Comparison of ENCODE assay signal across 9 mouse cellular contexts in genomic region chr2:35614411-35614810, GRCm38 (mm10). TPM values are rescaled to one million over a fixed set of nuclear protein-coding genes. Genes with fewer than 3 reads are reported as not detected.
DNase-seq lines count a peak whose midpoint lies in the region; ATAC-seq and TF ChIP-seq lines count a peak whose summit lies in the region.
"Had no signal": no experiment of that assay in that cellular context is flagged by ENCODE, and none has a peak within 500 bp of the region (broad histone marks: within the 10 kb centered on the region; RNA-seq: fewer than 3 reads in every experiment).

No protein-coding gene starts in this region.

- no peak overlapping the region for H3K9ac ChIP-seq in hindbrain, embryonic 15.5 days
- no peak overlapping the region for H3K9ac ChIP-seq in hindbrain, embryonic 11.5 days (ENCODE audit: low read depth, low read length)
- H3K9ac ChIP-seq in ES-E14 (ENCODE audit: insufficient read depth, low read depth, low read length, poor library complexity, severe bottlenecking), result peak overlapping the region; percentile 41; the same call in 1 of the 2 replicates
- no peak overlapping the region for H3K9ac ChIP-seq in intestine, embryonic 15.5 days
- H3K9ac ChIP-seq: midbrain, embryonic 15.5 days had no signal

- no peak overlapping the region for H3K4me3 ChIP-seq in hindbrain, embryonic 15.5 days
- H3K4me3 ChIP-seq in hindbrain, embryonic 11.5 days (ENCODE audit: low read depth, low read length), result no peak overlapping the region
- peak overlapping the region; percentile 48 for H3K4me3 ChIP-seq in E14TG2a.4 (replicated peaks; ENCODE audit: low read length)
- H3K4me3 ChIP-seq in ES-E14 (ENCODE audit: insufficient read depth in 1 of 2, low read depth in 1 of 2, low read length in 2 of 2, poor library complexity in 1 of 2, severe bottlenecking in 1 of 2), result no peak overlapping the region
- no peak overlapping the region for H3K4me3 ChIP-seq in intestine, embryonic 15.5 days (replicated peaks)
- H3K4me3 ChIP-seq: midbrain, embryonic 15.5 days had no signal

- no peak for ATAC-seq in hindbrain, embryonic 15.5 days (ENCODE audit: low FRiP score, low read depth)
- ATAC-seq in hindbrain, embryonic 11.5 days (ENCODE audit: low FRiP score), result no peak
- ATAC-seq in intestine, embryonic 15.5 days, result no peak
- no peak for ATAC-seq in erythroblast, adult 5-6 weeks (replicated peaks; ENCODE audit: low FRiP score, poor library complexity, severe bottlenecking)
- ATAC-seq: midbrain, embryonic 15.5 days had no signal

- WGBS in hindbrain, embryonic 15.5 days, result 56% methylated on average over 3 of the region's 3 CpGs
- 58% methylated on average over 3 of the region's 3 CpGs for WGBS in hindbrain, embryonic 11.5 days
- WGBS in intestine, embryonic 15.5 days, result 74% methylated on average over 3 of the region's 3 CpGs

- no peaks in the 10 kb centered on the region for H3K9me3 ChIP-seq in hindbrain, embryonic 15.5 days
- H3K9me3 ChIP-seq in hindbrain, embryonic 11.5 days (ENCODE audit: control insufficient read depth, low read length), result no peaks in the 10 kb centered on the region
- no peaks in the 10 kb centered on the region for H3K9me3 ChIP-seq in E14TG2a.4 (ENCODE audit: low read length)
- no peaks in the 10 kb centered on the region for H3K9me3 ChIP-seq in ES-E14 (ENCODE audit: control insufficient read depth, insufficient read depth, low read depth, low read length)
- H3K9me3 ChIP-seq in intestine, embryonic 15.5 days, result no peaks in the 10 kb centered on the region
- H3K9me3 ChIP-seq: midbrain, embryonic 15.5 days had no signal

- no peak for TF ChIP-seq CTCF in E14TG2a.4 (conservative IDR thresholded peaks at IDR 0.05; ENCODE audit: low read length)

- H3K4me1 ChIP-seq in hindbrain, embryonic 15.5 days (replicated peaks), result peaks cover 33% of the 10 kb centered on the region
- H3K4me1 ChIP-seq in hindbrain, embryonic 11.5 days (replicated peaks; ENCODE audit: control insufficient read depth, insufficient read depth, low read length), result peaks cover 25% of the 10 kb centered on the region
- H3K4me1 ChIP-seq in E14TG2a.4 (replicated peaks; ENCODE audit: low read depth, low read length) (peaks cover 100% of the 10 kb centered on the region), ES-E14 (ENCODE audit: control insufficient read depth in 2 of 2, insufficient read depth in 2 of 2, low read length in 2 of 2, poor library complexity in 1 of 2) (peaks cover 11 to 58% of the 10 kb centered on the region in 2 experiments)
- H3K4me1 ChIP-seq in intestine, embryonic 15.5 days (replicated peaks), result peaks cover 80% of the 10 kb centered on the region

- H3K4me2 ChIP-seq in hindbrain, embryonic 15.5 days, result no peak overlapping the region
- no peak overlapping the region for H3K4me2 ChIP-seq in hindbrain, embryonic 11.5 days (replicated peaks; ENCODE audit: low read depth, low read length)
- no peak overlapping the region for H3K4me2 ChIP-seq in intestine, embryonic 15.5 days (replicated peaks)
- H3K4me2 ChIP-seq: midbrain, embryonic 15.5 days had no signal

- H3K27ac ChIP-seq in hindbrain, embryonic 15.5 days (replicated peaks), result peak overlapping the region; percentile 5; the same call in 1 of the 2 replicates
- H3K27ac ChIP-seq in hindbrain, embryonic 11.5 days (ENCODE audit: low read depth, low read length), result no peak overlapping the region
- peak overlapping the region; percentile 54; the same call in 1 of the 2 replicates for H3K27ac ChIP-seq in ES-E14 (ENCODE audit: insufficient read depth, low read depth, low read length, poor library complexity, severe bottlenecking)
- 0 out of 2 replicates have a peak overlapping the region, but pooled peaks have one; percentile 32 for H3K27ac ChIP-seq in intestine, embryonic 15.5 days
- H3K27ac ChIP-seq: midbrain, embryonic 15.5 days had no signal

- no peak for DNase-seq in hindbrain, embryonic 11.5 days (ENCODE audit: low spot score)
- no peak for DNase-seq in ES-E14 (ENCODE audit: low read depth, low spot score)
- DNase-seq in thymus, postnatal 4 days, result no peak
- DNase-seq: spleen, adult 18-20 months had no signal

- H3K36me3 ChIP-seq in hindbrain, embryonic 15.5 days, result no peaks in the 10 kb centered on the region
- no peaks in the 10 kb centered on the region for H3K36me3 ChIP-seq in hindbrain, embryonic 11.5 days (ENCODE audit: control insufficient read depth, insufficient read depth, low read length)
- H3K36me3 ChIP-seq in E14TG2a.4 (ENCODE audit: insufficient read depth, low read length), result no peaks in the 10 kb centered on the region
- no peaks in the 10 kb centered on the region for H3K36me3 ChIP-seq in ES-E14 (ENCODE audit: control insufficient read depth, insufficient read depth, low read length, poor library complexity, severe bottlenecking)
- no peaks in the 10 kb centered on the region for H3K36me3 ChIP-seq in intestine, embryonic 15.5 days
- H3K36me3 ChIP-seq: midbrain, embryonic 15.5 days had no signal

- in situ Hi-C loops in ES-E14 (cut with MboI; ENCODE audit: low sequenced_read_pairs in 2 of 2, unreplicated experiment in 2 of 2), result no loop called here

- H3K27me3 ChIP-seq in hindbrain, embryonic 15.5 days, result no peaks in the 10 kb centered on the region
- no peaks in the 10 kb centered on the region for H3K27me3 ChIP-seq in hindbrain, embryonic 11.5 days (ENCODE audit: control insufficient read depth, insufficient read depth, low read length)
- peaks cover 5% of the 10 kb centered on the region; the same call in 1 of the 2 replicates for H3K27me3 ChIP-seq in E14TG2a.4 (ENCODE audit: insufficient read depth, low read length)
- H3K27me3 ChIP-seq in intestine, embryonic 15.5 days (replicated peaks), result no peaks in the 10 kb centered on the region
- H3K27me3 ChIP-seq: midbrain, embryonic 15.5 days had no signal

TF ChIP-seq in ES-E14, 5 proteins besides CTCF, POLR2A, EP300 and RAD21:
- TF ChIP-seq ZC3H11A (IDR thresholded peaks at IDR 0.05; ENCODE audit: borderline replicate concordance, low read depth, low read length) (no peak), ZNF384 (IDR thresholded peaks at IDR 0.05; ENCODE audit: low read depth, low read length) (no peak), MAFK (IDR thresholded peaks at IDR 0.05; ENCODE audit: insufficient read depth, low read depth, low read length) (no peak), HCFC1 (IDR thresholded peaks at IDR 0.05; ENCODE audit: borderline replicate concordance, insufficient read depth, low read length) (no peak), CHD2 (IDR thresholded peaks at IDR 0.05; ENCODE audit: low read depth, low read length) (no peak)

RNA-seq across cellular contexts. Expression of gene Dab2ip, which starts 56.3 kb away (rescaled TPM):
- 70.7 and 79.3 TPM in 2 replicates for polyA plus RNA-seq in hindbrain, embryonic 15.5 days (2015; fragmentation: Nextera tagmentation; extraction: Ambion mirVana)
- polyA plus RNA-seq in hindbrain, embryonic 11.5 days (2014; fragmentation: Nextera tagmentation; extraction: Ambion mirVana), result 37.8 and 47.9 TPM in 2 replicates
- 46.9 and 70.6 TPM in 2 replicates for total RNA-seq in ES-E14 (2012; rRNA removed)
- 52.7 and 54.9 TPM in 2 replicates for polyA plus RNA-seq in intestine, embryonic 15.5 days (2015; fragmentation: Nextera tagmentation; extraction: Ambion mirVana)
- 0.19 and 2.3 TPM in 2 replicates for total RNA-seq in erythroblast, adult 5-6 weeks (2015; ENCODE audit: low replicate concordance)
- total RNA-seq in erythroblast, adult 5-6 weeks (2017; ENCODE audit: low replicate concordance), result 1.4 and 2.2 TPM in 2 replicates
